Mouse (Mus musculus) kidney, adult 2 months (tissue): Measurements from ENCODE around the gene Mgrn1. TPM values are rescaled to one million over a fixed set of nuclear protein-coding genes. Genes with fewer than 3 reads are reported as not detected.

Experiments
- DNase-seq: peaks from one replicate; pipeline ENCODE4 v3.0.0; 2021
- H3K27ac ChIP-seq: fragments of 200-500 bp; 2 replicates; pipeline ENCODE4 v1.5.1; 2012; ENCODE audit warnings: low read depth, low read length, control low read depth, inconsistent platforms; ENCODE audit not compliant: insufficient read depth
- H3K27me3 ChIP-seq: fragments of 200-500 bp; replicated peaks from 2 replicates; pipeline ENCODE4 v1.6.1; 2012; ENCODE audit warnings: mild to moderate bottlenecking, moderate library complexity, low read length, inconsistent platforms; ENCODE audit not compliant: control insufficient read depth, insufficient read depth
- H3K36me3 ChIP-seq: fragments of 200-500 bp; 2 replicates; pipeline ENCODE4 v1.6.1; 2012; ENCODE audit warnings: mild to moderate bottlenecking, moderate library complexity, low read length, inconsistent platforms; ENCODE audit not compliant: control insufficient read depth, insufficient read depth
- H3K4me1 ChIP-seq: fragments of 200-500 bp; 2 replicates; pipeline ENCODE4 v1.6.1; 2011; ENCODE audit warnings: low read length; ENCODE audit not compliant: control insufficient read depth, insufficient read depth
- H3K4me3 ChIP-seq: fragments of 200-500 bp; 2 replicates; pipeline ENCODE4 v1.5.1; 2011; ENCODE audit warnings: mild to moderate bottlenecking, low read depth, low read length, control low read depth; ENCODE audit not compliant: insufficient read depth
- CTCF ChIP-seq: fragments of 200-500 bp; conservative IDR thresholded peaks from 2 replicates; pipeline ENCODE4 v1.5.1; 2011; ENCODE audit warnings: low read depth, mild to moderate bottlenecking, control low read depth, low read length, moderate library complexity, mixed read lengths; ENCODE audit not compliant: insufficient read depth, insufficient read length
- POLR2A ChIP-seq: fragments of 200-500 bp; IDR thresholded peaks from one replicate; pipeline ENCODE4 v1.6.1; 2011; ENCODE audit warnings: low read depth, low read length, control low read depth
- WGBS: fragments of 180-500 bp; shearing (Covaris S2); methylation state at CpG from one replicate; pipeline ENCODE4 v1.1.7; 2018; 5-methylcytosine and 5-hydroxymethylcytosine counted together
- polyA plus RNA-seq: library from polyadenylated mRNA; depleted of rRNA; stranded (reverse); fragments of >200 nt; gene quantifications from 2 replicates; pipeline ENCODE4 v1.2.3, GENCODE M21; 2012; rRNA removed

Mgrn1 gene
- polyA plus RNA-seq, 1 experiment, result 197 TPM

GRCm38 (mm10) chr16:4969055-4969843 is 83.2 kb downstream of the Mgrn1 start:
- DNase-seq, result no peak
- 89% methylated on average over 5 of the region's 5 CpGs for WGBS
- Histone ChIP-seq H3K4me3 (no peak overlapping the region), H3K27me3 (no peaks in the 10 kb centered on the region), H3K27ac (no peak overlapping the region), H3K36me3 (no peaks in the 10 kb centered on the region), H3K4me1 (no peaks in the 10 kb centered on the region; the same call in 1 of the 2 replicates)
- TF ChIP-seq POLR2A (no peak), CTCF (no peak)

GRCm38 (mm10) chr16:4971626-4972025 is 85.6 kb downstream of the Mgrn1 start:
- H3K27ac ChIP-seq, result no peak overlapping the region
- no peak overlapping the region for H3K4me3 ChIP-seq
- peak; percentile 27 for DNase-seq
- H3K4me1 ChIP-seq, result no peaks in the 10 kb centered on the region
- WGBS, result 56% methylated on average over 4 of the region's 4 CpGs
- no peaks in the 10 kb centered on the region for H3K27me3 ChIP-seq
- TF ChIP-seq CTCF, result no peak
- no peak for TF ChIP-seq POLR2A
- no peaks in the 10 kb centered on the region for H3K36me3 ChIP-seq

GRCm38 (mm10) chr16:4974521-4974920 is 88.5 kb downstream of the Mgrn1 start:
- TF ChIP-seq POLR2A (no peak), CTCF (no peak)
- Histone ChIP-seq H3K4me1 (no peaks in the 10 kb centered on the region), H3K4me3 (no peak overlapping the region), H3K27me3 (no peaks in the 10 kb centered on the region), H3K27ac (no peak overlapping the region), H3K36me3 (no peaks in the 10 kb centered on the region)
- no peak for DNase-seq
- 90% methylated on average over 5 of the region's 5 CpGs for WGBS

- DNase-seq, result no peak
- Histone ChIP-seq H3K36me3 (no peaks in the 10 kb centered on the region), H3K4me1 (no peaks in the 10 kb centered on the region), H3K4me3 (no peak overlapping the region), H3K27ac (no peak overlapping the region), H3K27me3 (no peaks in the 10 kb centered on the region)
- WGBS, result 66% methylated on average over 2 of the region's 2 CpGs
- TF ChIP-seq POLR2A (no peak), CTCF (no peak)
Observed at GRCm38 (mm10) chr16:4976180-4976579, 90.1 kb downstream of the Mgrn1 start.

GRCm38 (mm10) chr16:4978275-4979051 is 92.4 kb downstream of the Mgrn1 start:
- 54% methylated on average over 5 of the region's 5 CpGs for WGBS
- Histone ChIP-seq H3K27me3 (no peaks in the 10 kb centered on the region), H3K4me3 (no peak overlapping the region), H3K27ac (no peak overlapping the region), H3K4me1 (no peaks in the 10 kb centered on the region), H3K36me3 (no peaks in the 10 kb centered on the region)
- DNase-seq, result peak; percentile 50
- TF ChIP-seq CTCF, result no peak
- TF ChIP-seq POLR2A, result no peak

- peak; percentile 73 for TF ChIP-seq CTCF
- no peak for TF ChIP-seq POLR2A
- H3K36me3 ChIP-seq, result no peaks in the 10 kb centered on the region
- no peak overlapping the region for H3K27ac ChIP-seq
- DNase-seq, result peak; percentile 52
- 66% methylated on average over 4 of the region's 4 CpGs for WGBS
- no peaks in the 10 kb centered on the region for H3K27me3 ChIP-seq
- no peaks in the 10 kb centered on the region for H3K4me1 ChIP-seq
- H3K4me3 ChIP-seq, result no peak overlapping the region
Observed at GRCm38 (mm10) chr16:4979755-4980380, 93.8 kb downstream of the Mgrn1 start.

GRCm38 (mm10) chr16:4984717-4985116 is 98.7 kb downstream of the Mgrn1 start:
- no peaks in the 10 kb centered on the region for H3K36me3 ChIP-seq
- H3K4me3 ChIP-seq, result no peak overlapping the region
- no peak overlapping the region for H3K27ac ChIP-seq
- no peaks in the 10 kb centered on the region for H3K4me1 ChIP-seq
- no peak for TF ChIP-seq POLR2A
- TF ChIP-seq CTCF, result no peak
- DNase-seq, result no peak
- H3K27me3 ChIP-seq, result no peaks in the 10 kb centered on the region
- 90% methylated on average over 12 of the region's 12 CpGs for WGBS

Other genes starting within 250 kb of the Mgrn1 start
- 34.6 and 42.3 TPM in 2 replicates for gene Vasn, start 246.3 kb upstream of the Mgrn1 start, polyA plus RNA-seq
- 57.8 and 72.9 TPM in 2 replicates for gene Dnaja3, start 246.3 kb upstream of the Mgrn1 start, polyA plus RNA-seq
- gene Coro7, start 206.5 kb upstream of the Mgrn1 start, polyA plus RNA-seq, result 43.1 and 54.5 TPM in 2 replicates
- 5.7 and 6.6 TPM in 2 replicates for gene Nmral1, start 166.9 kb upstream of the Mgrn1 start, polyA plus RNA-seq
- 57.2 and 70.7 TPM in 2 replicates for gene Hmox2, start 159.9 kb upstream of the Mgrn1 start, polyA plus RNA-seq
- 83.2 and 105 TPM in 2 replicates for gene Cdip1, start 96.0 kb upstream of the Mgrn1 start, polyA plus RNA-seq
- 0.03 TPM in 1 of 2 replicates, not detected in the other for gene 4930562C15Rik, start 50.8 kb upstream of the Mgrn1 start, polyA plus RNA-seq
- 38.4 and 39.2 TPM in 2 replicates for gene Ubald1, start 5.9 kb upstream of the Mgrn1 start, polyA plus RNA-seq
- gene Nudt16l1, start 52.5 kb downstream of the Mgrn1 start, polyA plus RNA-seq, result 137 and 145 TPM in 2 replicates
- gene Anks3, start 78.0 kb downstream of the Mgrn1 start, polyA plus RNA-seq, result 50.7 and 61.1 TPM in 2 replicates
- 0.33 TPM in 1 of 2 replicates, not detected in the other for gene Sept12, start 111.6 kb downstream of the Mgrn1 start, polyA plus RNA-seq
- gene Smim22, start 121.0 kb downstream of the Mgrn1 start, polyA plus RNA-seq, result 156 and 232 TPM in 2 replicates
- 251 and 286 TPM in 2 replicates for gene Rogdi, start 127.3 kb downstream of the Mgrn1 start, polyA plus RNA-seq
- 76.1 and 85.6 TPM in 2 replicates for gene Glyr1, start 163.6 kb downstream of the Mgrn1 start, polyA plus RNA-seq
- 22.9 and 28.7 TPM in 2 replicates for gene Ubn1, start 163.8 kb downstream of the Mgrn1 start, polyA plus RNA-seq
- gene Ppl, start 246.2 kb downstream of the Mgrn1 start, polyA plus RNA-seq, result 3.3 and 3.9 TPM in 2 replicates